Mouse (Mus musculus) megakaryocyte, embryonic 14.5 days (primary cell): Measurements from ENCODE around the gene Oxa1l. TPM values are rescaled to one million over a fixed set of nuclear protein-coding genes. Genes with fewer than 3 reads are reported as not detected.

Experiments
- H3K27me3 ChIP-seq: replicated peaks from 2 replicates; pipeline ENCODE3; 2012; ENCODE audit warnings: inconsistent platforms
- H3K36me3 ChIP-seq: replicated peaks from 2 replicates; pipeline ENCODE3; 2012; ENCODE audit warnings: low read length, inconsistent platforms, mixed read lengths
- H3K4me1 ChIP-seq: 2 replicates; pipeline ENCODE4 v1.6.1; 2012; ENCODE audit warnings: inconsistent platforms
- H3K4me3 ChIP-seq: replicated peaks from 2 replicates; pipeline ENCODE3; 2012; ENCODE audit warnings: moderate library complexity, mild to moderate bottlenecking, inconsistent platforms
- H3K9me3 ChIP-seq: 2 replicates; pipeline ENCODE4 v1.6.1; 2012; ENCODE audit warnings: inconsistent platforms
- FLI1 ChIP-seq: IDR thresholded peaks from 2 replicates; pipeline ENCODE4 v1.6.1; 2012; ENCODE audit warnings: low read length, inconsistent platforms, mixed read lengths
- GATA1 ChIP-seq: IDR thresholded peaks from 3 replicates; pipeline ENCODE4 v1.6.1; 2012; ENCODE audit warnings: mixed read lengths, low read length, inconsistent platforms, borderline replicate concordance
- polyA plus RNA-seq: library from polyadenylated mRNA; stranded (reverse); fragments of >175 nt; gene quantifications from 2 replicates; pipeline ENCODE4 v1.2.3, GENCODE M21; 2012; ENCODE audit warnings: low replicate concordance; ENCODE audit not compliant: insufficient read depth

Gene Oxa1l
- polyA plus RNA-seq, 1 experiment, result 55.2 TPM

- TF ChIP-seq GATA1 (no peak), FLI1 (no peak)
- H3K27me3 ChIP-seq, result peaks cover under 1% of the 10 kb centered on the region
- no peaks in the 10 kb centered on the region for H3K9me3 ChIP-seq
- no peaks in the 10 kb centered on the region for H3K4me1 ChIP-seq
- peaks cover 59% of the 10 kb centered on the region for H3K36me3 ChIP-seq
- no peak overlapping the region for H3K4me3 ChIP-seq
Observed at GRCm38 (mm10) chr14:54369372-54369771, 8.7 kb downstream of the Oxa1l start.

DNA sequence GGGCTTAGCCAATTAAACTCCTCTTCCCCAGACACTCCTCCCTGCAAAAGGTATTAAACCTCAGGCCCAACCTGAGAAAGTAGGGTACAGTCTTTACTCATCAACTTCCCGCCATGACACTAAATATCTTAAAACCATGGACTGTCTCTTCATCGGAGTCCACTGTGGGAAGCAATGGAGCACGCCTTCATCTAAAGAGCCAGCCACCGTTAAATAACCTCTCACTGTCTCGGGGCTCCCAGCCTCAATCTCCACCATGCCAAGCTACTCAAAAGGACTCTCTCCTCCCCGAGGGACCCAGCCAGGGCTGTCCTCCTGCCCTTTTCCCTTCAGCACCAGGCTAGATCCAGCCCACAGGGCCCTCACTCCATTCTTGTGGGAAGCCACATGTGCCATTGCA lies 10.0 kb downstream of the Oxa1l start:
- peaks cover 2% of the 10 kb centered on the region for H3K27me3 ChIP-seq
- TF ChIP-seq FLI1 (no peak), GATA1 (no peak)
- no peaks in the 10 kb centered on the region for H3K4me1 ChIP-seq
- peaks cover 50% of the 10 kb centered on the region for H3K36me3 ChIP-seq
- no peak overlapping the region for H3K4me3 ChIP-seq
- H3K9me3 ChIP-seq, result no peaks in the 10 kb centered on the region

GRCm38 (mm10) chr14:54371460-54371859 lies 10.8 kb downstream of the Oxa1l start:
- peaks cover 43% of the 10 kb centered on the region for H3K36me3 ChIP-seq
- H3K9me3 ChIP-seq, result no peaks in the 10 kb centered on the region
- H3K4me3 ChIP-seq, result no peak overlapping the region

GRCm38 (mm10) chr14:54372923-54373322 lies 12.3 kb downstream of the Oxa1l start:
- no peak overlapping the region for H3K4me3 ChIP-seq
- peaks cover 7% of the 10 kb centered on the region; the same call in 1 of the 2 replicates for H3K4me1 ChIP-seq
- peaks cover 5% of the 10 kb centered on the region for H3K27me3 ChIP-seq
- TF ChIP-seq FLI1 (no peak), GATA1 (no peak)
- H3K36me3 ChIP-seq, result peaks cover 29% of the 10 kb centered on the region
- no peaks in the 10 kb centered on the region for H3K9me3 ChIP-seq

More at GRCm38 (mm10) chr14:54371460-54371859, 10.8 kb downstream of the Oxa1l start:
- H3K4me1 ChIP-seq, result peaks cover 3% of the 10 kb centered on the region; the same call in 1 of the 2 replicates
- TF ChIP-seq GATA1, result no peak
- no peak for TF ChIP-seq FLI1
- H3K27me3 ChIP-seq, result peaks cover 2% of the 10 kb centered on the region

DNA sequence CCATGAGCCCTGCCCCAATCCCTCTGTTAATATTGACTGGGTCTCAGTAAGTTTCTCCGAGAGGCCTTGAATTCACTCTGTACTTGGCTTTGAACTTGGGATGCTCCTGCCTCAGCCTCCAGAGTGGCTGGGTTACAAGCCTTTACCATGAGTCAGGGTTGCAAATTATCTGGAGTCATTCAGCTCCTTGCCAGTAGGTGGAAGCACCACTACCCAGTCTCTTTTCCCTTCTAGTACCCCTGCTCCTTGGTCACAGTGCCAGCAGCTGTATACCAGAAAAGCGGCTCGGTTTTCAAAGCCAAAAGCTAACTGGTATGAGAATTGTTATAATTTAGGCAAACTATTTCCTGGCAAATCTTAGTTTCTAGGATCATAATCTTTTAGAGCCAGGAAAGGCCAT lies 15.3 kb downstream of the Oxa1l start:
- TF ChIP-seq FLI1, result no peak
- TF ChIP-seq GATA1, result no peak
- Histone ChIP-seq H3K4me3 (no peak overlapping the region), H3K36me3 (no peaks in the 10 kb centered on the region), H3K27me3 (peaks cover 13% of the 10 kb centered on the region), H3K9me3 (no peaks in the 10 kb centered on the region), H3K4me1 (peaks cover 9% of the 10 kb centered on the region; the same call in 1 of the 2 replicates)

DNA sequence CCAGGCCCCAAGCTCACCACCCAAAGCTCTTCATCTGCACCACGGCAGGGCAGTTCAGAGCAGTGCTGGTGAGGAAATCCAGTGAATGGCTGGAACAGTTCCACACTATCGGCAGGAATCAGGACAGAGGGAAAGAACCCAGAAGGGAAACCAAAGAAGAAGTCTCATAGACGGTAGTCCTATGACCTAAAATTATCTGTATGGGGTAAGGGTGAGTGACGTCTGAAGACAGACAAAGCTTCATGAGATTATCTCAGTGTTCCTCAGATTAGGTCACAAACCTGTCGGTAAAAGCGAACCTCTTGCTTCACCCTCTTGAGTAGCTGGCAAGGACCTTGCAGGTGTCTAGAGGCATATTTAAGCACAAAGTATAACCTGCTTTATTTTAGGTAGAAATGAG lies 16.5 kb downstream of the Oxa1l start:
- Histone ChIP-seq H3K9me3 (no peaks in the 10 kb centered on the region), H3K36me3 (no peaks in the 10 kb centered on the region), H3K4me1 (peaks cover 20% of the 10 kb centered on the region), H3K27me3 (peaks cover 13% of the 10 kb centered on the region), H3K4me3 (no peak overlapping the region)
- no peak for TF ChIP-seq GATA1
- no peak for TF ChIP-seq FLI1

- Histone ChIP-seq H3K4me1 (peaks cover 44% of the 10 kb centered on the region), H3K9me3 (no peaks in the 10 kb centered on the region), H3K27me3 (peaks cover 11% of the 10 kb centered on the region), H3K4me3 (no peak overlapping the region), H3K36me3 (no peaks in the 10 kb centered on the region)
- no peak for TF ChIP-seq GATA1
- no peak for TF ChIP-seq FLI1
Observed at GRCm38 (mm10) chr14:54379571-54379970, 18.9 kb downstream of the Oxa1l start.

DNA sequence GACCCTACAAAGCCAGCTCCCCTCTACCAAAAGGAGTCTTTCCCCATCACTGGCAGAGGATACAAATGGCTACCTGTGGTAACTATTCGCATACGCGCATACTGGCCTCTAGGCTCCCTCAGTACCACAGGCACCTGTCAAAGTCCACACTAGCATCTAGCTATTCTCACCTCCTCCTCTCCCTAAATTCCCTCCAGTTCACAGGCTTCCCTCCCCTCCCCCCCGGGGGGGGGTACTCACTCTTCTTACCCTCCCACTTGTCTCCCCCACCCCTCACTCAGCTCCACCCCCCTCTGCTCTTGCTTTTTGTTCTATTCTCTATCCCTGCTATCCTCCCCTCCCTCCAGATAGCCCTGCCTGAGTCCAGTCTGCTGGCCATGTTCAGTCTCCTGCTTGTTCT lies 20.0 kb downstream of the Oxa1l start:
- H3K27me3 ChIP-seq, result peaks cover 11% of the 10 kb centered on the region
- H3K4me3 ChIP-seq, result no peak overlapping the region
- TF ChIP-seq GATA1, result no peak
- H3K36me3 ChIP-seq, result no peaks in the 10 kb centered on the region
- peaks cover 46% of the 10 kb centered on the region for H3K4me1 ChIP-seq
- 0 out of 2 replicates have a peak, but pooled peaks cover 2% of the 10 kb centered on the region for H3K9me3 ChIP-seq

DNA sequence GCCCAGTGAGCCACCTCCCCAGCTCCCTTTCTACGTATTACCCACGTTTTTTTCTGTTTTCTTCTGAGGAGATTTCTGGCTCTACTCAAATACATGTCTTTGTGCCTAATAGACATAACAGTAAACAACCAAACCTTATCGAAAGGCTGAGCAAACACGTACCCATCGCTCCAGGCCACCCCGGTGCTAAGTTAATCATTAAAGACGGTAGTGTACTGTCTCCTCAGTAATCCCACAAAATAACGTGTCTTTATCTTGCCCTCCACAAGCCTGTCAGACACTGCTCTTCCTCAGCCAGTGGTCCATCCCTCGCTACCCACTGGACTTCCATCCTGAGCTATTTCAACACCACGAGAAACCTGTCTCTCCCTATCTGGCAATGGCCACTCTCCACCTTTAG lies 21.2 kb downstream of the Oxa1l start:
- TF ChIP-seq GATA1 (no peak), FLI1 (no peak)
- Histone ChIP-seq H3K36me3 (no peaks in the 10 kb centered on the region), H3K9me3 (0 out of 2 replicates have a peak, but pooled peaks cover 2% of the 10 kb centered on the region), H3K4me3 (no peak overlapping the region), H3K4me1 (peaks cover 43% of the 10 kb centered on the region), H3K27me3 (peaks cover 12% of the 10 kb centered on the region)

- Histone ChIP-seq H3K36me3 (no peaks in the 10 kb centered on the region), H3K27me3 (peaks cover 13% of the 10 kb centered on the region), H3K4me3 (no peak overlapping the region), H3K9me3 (0 out of 2 replicates have a peak, but pooled peaks cover 2% of the 10 kb centered on the region), H3K4me1 (peaks cover 39% of the 10 kb centered on the region)
- TF ChIP-seq FLI1 (no peak), GATA1 (no peak)
Observed at GRCm38 (mm10) chr14:54382641-54383040, 22.0 kb downstream of the Oxa1l start.

DNA sequence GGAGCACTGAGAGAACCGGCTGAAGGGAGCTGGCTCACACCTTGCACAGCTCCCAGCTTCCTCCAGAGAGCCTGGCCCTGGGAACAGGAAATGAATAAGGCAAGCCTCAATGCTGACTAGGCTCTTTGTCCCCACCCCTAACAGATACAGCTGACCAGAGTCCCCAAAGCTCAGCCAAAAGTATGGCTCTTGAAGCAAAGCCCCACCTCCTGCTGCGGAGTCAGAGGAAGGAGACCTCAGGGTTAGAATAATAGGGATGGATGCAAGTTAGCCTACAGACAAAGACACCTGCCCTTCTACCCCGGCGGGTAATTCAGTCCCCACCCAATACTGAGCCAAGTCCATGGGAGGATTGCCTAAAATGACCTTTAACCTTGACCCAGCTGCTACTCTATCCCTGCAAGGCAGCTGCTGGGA lies 22.7 kb downstream of the Oxa1l start:
- Histone ChIP-seq H3K4me1 (peaks cover 36% of the 10 kb centered on the region), H3K4me3 (peak overlapping the region; percentile 35), H3K9me3 (0 out of 2 replicates have a peak, but pooled peaks cover 2% of the 10 kb centered on the region), H3K27me3 (peaks cover 10% of the 10 kb centered on the region), H3K36me3 (no peaks in the 10 kb centered on the region)
- no peak for TF ChIP-seq GATA1
- TF ChIP-seq FLI1, result no peak
